Mouse (Mus musculus) embryonic facial prominence, embryonic 13.5 days (tissue): ENCODE data around the gene 9530068E07Rik. TPM values are rescaled to one million over a fixed set of nuclear protein-coding genes. Genes with fewer than 3 reads are reported as not detected.
"Not testable (repeated sequence)": the region's sequence is repeated elsewhere in the genome, so short reads cannot be mapped to it uniquely, and the experiment has no call there.

Experiments
- ATAC-seq: fragments of 200-750 bp; cut with Nextera tagmentation; 2 replicates; pipeline ENCODE4 v1.8.0; 2017; ENCODE audit warnings: low read depth; ENCODE audit not compliant: insufficient number of reproducible peaks, insufficient read depth, low FRiP score, low TSS enrichment
- H3K27ac ChIP-seq: fragments of 300-500 bp; sonication (generic); 2 replicates; pipeline ENCODE4 v1.5.1; 2015; ENCODE audit warnings: moderate library complexity, mild to moderate bottlenecking, inconsistent platforms
- H3K27me3 ChIP-seq: fragments of 300-500 bp; sonication (generic); 2 replicates; pipeline ENCODE4 v1.6.1; 2015; ENCODE audit warnings: mild to moderate bottlenecking, inconsistent platforms
- H3K36me3 ChIP-seq: fragments of 300-500 bp; sonication (generic); 2 replicates; pipeline ENCODE4 v1.6.1; 2015; ENCODE audit warnings: mild to moderate bottlenecking, inconsistent platforms
- H3K4me1 ChIP-seq: fragments of 300-500 bp; sonication (generic); 2 replicates; pipeline ENCODE4 v1.6.1; 2015; ENCODE audit warnings: inconsistent platforms
- H3K4me2 ChIP-seq: fragments of 300-500 bp; sonication (generic); 2 replicates; pipeline ENCODE4 v1.6.1; 2015; ENCODE audit warnings: moderate library complexity, mild to moderate bottlenecking, inconsistent platforms
- H3K4me3 ChIP-seq: fragments of 300-500 bp; sonication (generic); 2 replicates; pipeline ENCODE4 v1.5.1; 2015; ENCODE audit warnings: mild to moderate bottlenecking, inconsistent platforms
- H3K9ac ChIP-seq: fragments of 300-500 bp; sonication (generic); 2 replicates; pipeline ENCODE4 v1.6.1; 2015; ENCODE audit warnings: mild to moderate bottlenecking, inconsistent platforms
- H3K9me3 ChIP-seq: fragments of 300-500 bp; sonication (generic); 2 replicates; pipeline ENCODE4 v1.6.1; 2016; ENCODE audit warnings: inconsistent platforms
- WGBS: fragments of 180-500 bp; shearing (Covaris S2); methylation state at CpG from one replicate; pipeline ENCODE4 v1.1.7; 2015; ENCODE audit warnings: mixed read lengths; 5-methylcytosine and 5-hydroxymethylcytosine counted together
- polyA plus RNA-seq: library from polyadenylated mRNA; unstranded; fragments of >200 nt; fragmentation: Nextera tagmentation; extraction: Ambion mirVana; gene quantifications from 2 replicates; pipeline ENCODE4 v1.2.1, GENCODE M21; 2015

The 9530068E07Rik gene
- polyA plus RNA-seq, 1 experiment from 2014 or later, result 198 TPM

- no peak overlapping the region for H3K4me3 ChIP-seq
- no peak overlapping the region for H3K4me2 ChIP-seq
- peaks cover 13% of the 10 kb centered on the region for H3K4me1 ChIP-seq
- 68% methylated on average over 6 of the region's 6 CpGs for WGBS
- no peaks in the 10 kb centered on the region for H3K27me3 ChIP-seq
- peaks cover 50% of the 10 kb centered on the region for H3K36me3 ChIP-seq
- no peak overlapping the region for H3K9ac ChIP-seq
- no peak overlapping the region for H3K27ac ChIP-seq
- no peaks in the 10 kb centered on the region for H3K9me3 ChIP-seq
- ATAC-seq, result no peak
Measured at GRCm38 (mm10) chr11:52374340-52374739, 21.9 kb upstream of the 9530068E07Rik start.

GRCm38 (mm10) chr11:52377579-52377978 is 18.6 kb upstream of the 9530068E07Rik start:
- Histone ChIP-seq H3K4me1 (no peaks in the 10 kb centered on the region), H3K4me3 (no peak overlapping the region), H3K9ac (no peak overlapping the region), H3K27me3 (no peaks in the 10 kb centered on the region), H3K36me3 (peaks cover 73% of the 10 kb centered on the region), H3K9me3 (no peaks in the 10 kb centered on the region), H3K27ac (no peak overlapping the region), H3K4me2 (no peak overlapping the region)
- no peak for ATAC-seq
- WGBS, result 94% methylated on average over 4 of the region's 4 CpGs

GRCm38 (mm10) chr11:52379241-52379640 is 17.0 kb upstream of the 9530068E07Rik start:
- H3K27ac ChIP-seq, result no peak overlapping the region
- H3K4me2 ChIP-seq, result no peak overlapping the region
- no peaks in the 10 kb centered on the region for H3K9me3 ChIP-seq
- WGBS, result 88% methylated on average over 3 of the region's 3 CpGs
- no peak for ATAC-seq
- H3K27me3 ChIP-seq, result no peaks in the 10 kb centered on the region
- H3K36me3 ChIP-seq, result peaks cover 88% of the 10 kb centered on the region
- no peak overlapping the region for H3K4me3 ChIP-seq
- H3K9ac ChIP-seq, result no peak overlapping the region
- no peaks in the 10 kb centered on the region for H3K4me1 ChIP-seq

- no peak overlapping the region for H3K4me3 ChIP-seq
- H3K9ac ChIP-seq, result no peak overlapping the region
- no peak overlapping the region for H3K27ac ChIP-seq
- H3K27me3 ChIP-seq, result no peaks in the 10 kb centered on the region
- no peaks in the 10 kb centered on the region for H3K4me1 ChIP-seq
- no peak overlapping the region for H3K4me2 ChIP-seq
- no peaks in the 10 kb centered on the region for H3K9me3 ChIP-seq
- ATAC-seq, result no peak
- peaks cover 89% of the 10 kb centered on the region for H3K36me3 ChIP-seq
- WGBS, result 94% methylated on average over 14 of the region's 14 CpGs
Measured at GRCm38 (mm10) chr11:52383741-52384140, 12.5 kb upstream of the 9530068E07Rik start.

GRCm38 (mm10) chr11:52384667-52385066 is 11.6 kb upstream of the 9530068E07Rik start:
- Histone ChIP-seq H3K4me1 (no peaks in the 10 kb centered on the region), H3K27ac (no peak overlapping the region), H3K9me3 (no peaks in the 10 kb centered on the region), H3K4me3 (no peak overlapping the region), H3K36me3 (peaks cover 88% of the 10 kb centered on the region), H3K27me3 (no peaks in the 10 kb centered on the region), H3K4me2 (no peak overlapping the region), H3K9ac (no peak overlapping the region)
- no peak for ATAC-seq
- 50% methylated on average over 3 of the region's 3 CpGs for WGBS

- Histone ChIP-seq H3K27ac (no peak overlapping the region), H3K4me1 (no peaks in the 10 kb centered on the region), H3K9me3 (no peaks in the 10 kb centered on the region), H3K4me3 (no peak overlapping the region), H3K9ac (no peak overlapping the region), H3K27me3 (no peaks in the 10 kb centered on the region), H3K4me2 (no peak overlapping the region), H3K36me3 (peaks cover 88% of the 10 kb centered on the region)
- ATAC-seq, result no peak
- 86% methylated on average over 3 of the region's 3 CpGs for WGBS
Measured at GRCm38 (mm10) chr11:52386892-52387291, 9.3 kb upstream of the 9530068E07Rik start.

GRCm38 (mm10) chr11:52388150-52388549 is 8.1 kb upstream of the 9530068E07Rik start:
- no peak overlapping the region for H3K4me2 ChIP-seq
- no peak overlapping the region for H3K4me3 ChIP-seq
- H3K9me3 ChIP-seq, result no peaks in the 10 kb centered on the region
- no peak overlapping the region for H3K9ac ChIP-seq
- no peaks in the 10 kb centered on the region for H3K27me3 ChIP-seq
- no peak for ATAC-seq
- no peaks in the 10 kb centered on the region for H3K4me1 ChIP-seq
- 91% methylated on average over 12 of the region's 12 CpGs for WGBS
- no peak overlapping the region for H3K27ac ChIP-seq
- peaks cover 79% of the 10 kb centered on the region for H3K36me3 ChIP-seq

- not testable (repeated sequence) for H3K4me3 ChIP-seq, H3K9me3 ChIP-seq, H3K27me3 ChIP-seq, H3K4me2 ChIP-seq, H3K4me1 ChIP-seq, H3K27ac ChIP-seq, ATAC-seq, H3K9ac ChIP-seq
- H3K36me3 ChIP-seq, result peaks cover 70% of the 10 kb centered on the region
- 91% methylated on average over 5 of the region's 5 CpGs for WGBS
Measured at GRCm38 (mm10) chr11:52388979-52389378, 7.2 kb upstream of the 9530068E07Rik start.

- WGBS, result 95% methylated on average over 7 of the region's 7 CpGs
- no peaks in the 10 kb centered on the region for H3K9me3 ChIP-seq
- no peak for ATAC-seq
- no peaks in the 10 kb centered on the region for H3K27me3 ChIP-seq
- H3K4me2 ChIP-seq, result no peak overlapping the region
- no peak overlapping the region for H3K4me3 ChIP-seq
- H3K9ac ChIP-seq, result no peak overlapping the region
- H3K36me3 ChIP-seq, result peaks cover 61% of the 10 kb centered on the region
- no peak overlapping the region for H3K27ac ChIP-seq
- H3K4me1 ChIP-seq, result no peaks in the 10 kb centered on the region
Measured at GRCm38 (mm10) chr11:52389933-52390332, 6.3 kb upstream of the 9530068E07Rik start.

GRCm38 (mm10) chr11:52394494-52394893 is 1.7 kb upstream of the 9530068E07Rik start:
- Histone ChIP-seq H3K9me3 (no peaks in the 10 kb centered on the region), H3K36me3 (peaks cover 22% of the 10 kb centered on the region), H3K9ac (no peak overlapping the region), H3K27ac (no peak overlapping the region), H3K4me3 (no peak overlapping the region), H3K4me1 (peaks cover 15% of the 10 kb centered on the region), H3K27me3 (no peaks in the 10 kb centered on the region), H3K4me2 (no peak overlapping the region)
- WGBS, result 81% methylated on average over 4 of the region's 4 CpGs
- no peak for ATAC-seq

- Histone ChIP-seq H3K36me3 (peaks cover 14% of the 10 kb centered on the region), H3K27ac (no peak overlapping the region), H3K27me3 (no peaks in the 10 kb centered on the region), H3K9ac (no peak overlapping the region), H3K9me3 (no peaks in the 10 kb centered on the region), H3K4me3 (no peak overlapping the region), H3K4me2 (no peak overlapping the region), H3K4me1 (peaks cover 21% of the 10 kb centered on the region)
- 21% methylated on average over 4 of the region's 4 CpGs for WGBS
- ATAC-seq, result no peak
Measured at GRCm38 (mm10) chr11:52395343-52395742, 885 bp upstream of the 9530068E07Rik start.

GRCm38 (mm10) chr11:52396597-52397188 is 465 bp downstream of the 9530068E07Rik start:
- peak overlapping the region; percentile 69 for H3K4me2 ChIP-seq
- no peaks in the 10 kb centered on the region for H3K9me3 ChIP-seq
- WGBS, result under 1% methylated on average over 33 of the region's 33 CpGs
- H3K9ac ChIP-seq, result peak overlapping the region; percentile 92
- H3K4me3 ChIP-seq, result peak overlapping the region; percentile 71
- ATAC-seq, result peak; percentile 71; the same call in 1 of the 2 replicates
- peak overlapping the region; percentile 91 for H3K27ac ChIP-seq
- H3K36me3 ChIP-seq, result 0 out of 2 replicates have a peak, but pooled peaks cover 7% of the 10 kb centered on the region
- no peaks in the 10 kb centered on the region for H3K27me3 ChIP-seq
- H3K4me1 ChIP-seq, result peaks cover 26% of the 10 kb centered on the region
